Mouse (Mus musculus): ENCODE results near the gene Cyp20a1.

Cyp20a1 gene

GRCm38 (mm10) chr1:60342808-60343629, at the start of gene Cyp20a1:
Gene Cyp20a1, plus strand, starts transcription at chr1:60343323.
- DNase-seq (ENCODE audit: low spot score in 2 of 2): peak; percentile 84 to 92

GRCm38 (mm10) chr1:60293921-60294320, 49.2 kb upstream of the Cyp20a1 start:
- DNase-seq (ENCODE audit: low spot score in 2 of 2): no peak

- DNase-seq (ENCODE audit: low spot score in 2 of 2): peak in 1 of 2 experiments; percentile 25
These were observed 720 bp downstream of the Cyp20a1 start for GRCm38 (mm10) chr1:60343630-60344455.

DNA sequence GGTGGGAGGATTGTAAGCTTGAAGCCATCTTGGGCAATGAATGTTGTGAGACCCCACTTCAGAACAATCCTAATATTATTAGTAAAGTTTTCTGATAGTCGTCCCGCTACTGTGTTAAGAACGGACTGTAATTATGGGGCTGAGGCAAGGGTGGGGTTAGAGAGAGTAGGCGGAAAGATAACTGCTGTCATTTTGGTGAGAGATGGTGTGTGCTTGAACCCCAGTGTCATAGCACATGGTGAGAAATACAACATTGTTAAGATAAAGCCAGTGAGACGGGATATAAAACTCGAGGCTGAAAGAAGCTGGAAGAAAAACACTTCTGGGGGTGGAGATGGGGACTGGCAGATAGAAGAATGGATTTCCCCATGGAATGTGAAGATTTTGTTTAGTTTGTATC, 1.5 kb downstream of the Cyp20a1 start:
- peak in 1 of 2 experiments; percentile 17 for DNase-seq (ENCODE audit: low spot score in 2 of 2)

DNA sequence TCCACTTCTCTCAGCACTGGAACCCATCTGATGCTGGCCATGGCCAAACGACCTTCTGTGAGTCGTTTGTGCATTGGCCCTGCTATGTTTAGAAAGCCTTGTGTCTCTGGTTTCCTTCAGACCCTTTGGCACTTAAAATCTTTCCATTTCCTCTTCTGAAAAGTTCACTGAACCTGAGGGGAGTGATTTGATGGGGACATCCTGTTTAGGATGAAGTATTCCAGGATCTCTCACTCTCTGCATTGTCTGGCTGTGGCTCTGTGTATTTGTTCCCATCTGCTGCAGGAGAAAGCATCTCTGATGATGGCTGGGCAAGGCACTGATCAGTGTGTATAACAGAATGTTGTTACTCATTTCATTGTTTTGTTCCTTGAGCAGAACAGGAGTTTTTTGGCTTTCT, 2.6 kb downstream of the Cyp20a1 start:
- DNase-seq (ENCODE audit: low spot score in 2 of 2): peak in 1 of 2 experiments; percentile 24

DNA sequence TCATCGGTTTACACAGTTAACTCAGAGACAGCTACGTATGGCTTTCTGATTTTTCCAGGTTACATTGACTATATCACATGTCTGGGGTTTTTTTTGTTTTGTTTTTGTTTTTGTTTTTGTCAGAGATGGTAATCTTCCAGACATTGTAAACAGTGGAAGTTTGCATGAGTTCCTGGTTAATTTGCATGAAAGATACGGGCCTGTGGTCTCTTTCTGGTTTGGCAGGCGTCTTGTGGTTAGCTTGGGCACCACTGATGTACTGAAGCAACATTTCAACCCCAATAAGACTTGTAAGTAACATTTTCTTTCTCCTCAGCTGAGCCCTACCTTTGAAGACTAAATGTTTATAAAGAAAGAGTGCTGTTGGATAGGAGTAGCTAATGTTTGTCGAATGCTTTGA, 9.7 kb downstream of the Cyp20a1 start:
- DNase-seq (ENCODE audit: low spot score in 2 of 2): peak in 1 of 2 experiments; percentile 8

DNA sequence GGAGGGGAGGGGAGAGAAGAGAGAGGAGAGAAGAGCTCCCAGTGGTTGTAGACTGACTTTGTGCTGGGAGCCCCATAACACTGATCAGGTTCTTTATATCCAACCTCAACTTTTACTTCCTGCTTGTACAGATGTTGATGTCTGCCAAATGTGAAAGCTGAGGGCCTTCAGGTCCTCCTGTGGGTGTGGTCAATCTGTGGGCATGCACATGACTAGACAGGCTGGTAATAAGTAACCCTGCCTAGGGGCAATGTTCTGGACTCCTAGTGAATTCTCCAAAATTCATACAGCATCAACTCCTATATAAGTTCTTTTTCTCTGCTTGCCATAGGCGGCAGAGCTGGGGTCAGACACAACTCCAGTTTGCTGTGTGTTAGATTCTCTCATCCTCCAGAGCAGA, 18.5 kb downstream of the Cyp20a1 start:
- DNase-seq (ENCODE audit: low spot score in 2 of 2): no peak

DNA sequence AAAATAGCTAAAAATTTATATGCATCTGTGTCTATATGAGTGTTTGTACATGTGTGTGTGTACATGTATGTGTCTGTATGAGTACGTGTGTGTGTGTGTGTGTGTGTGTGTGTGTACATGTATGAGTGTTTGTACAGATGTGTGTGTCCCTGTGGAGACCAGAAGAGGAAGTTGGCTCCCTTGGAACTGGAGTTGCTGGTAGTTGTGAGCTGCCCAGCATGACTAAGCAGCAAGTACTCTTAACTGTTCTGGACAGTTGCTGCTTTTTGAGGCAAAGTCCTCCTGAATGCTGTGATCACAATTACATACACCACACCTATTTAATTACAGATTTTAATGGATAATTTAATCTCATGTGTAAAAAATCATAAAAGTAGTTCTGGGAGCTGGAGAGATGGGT, 33.4 kb downstream of the Cyp20a1 start:
- no peak for DNase-seq (ENCODE audit: low spot score in 2 of 2)

DNA sequence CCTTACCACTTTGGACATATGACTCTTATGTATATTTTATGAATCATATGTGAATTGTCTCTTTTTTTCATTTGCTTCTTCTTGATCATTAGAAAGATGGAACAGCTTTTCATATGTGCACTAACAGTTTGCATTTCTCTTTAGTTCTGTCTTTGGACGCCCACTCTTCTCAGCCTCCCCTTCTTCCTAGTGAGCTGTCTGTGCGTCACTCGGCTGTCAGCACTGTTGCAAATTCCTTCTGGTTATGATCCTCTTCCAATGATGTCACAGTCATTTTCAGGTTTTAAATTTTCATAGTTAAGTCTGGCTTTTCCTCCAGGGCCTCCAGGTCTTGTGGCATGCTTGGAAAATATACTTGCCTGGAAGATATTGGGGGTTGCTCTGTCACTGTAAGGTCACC, 38.8 kb downstream of the Cyp20a1 start:
- no peak for DNase-seq (ENCODE audit: low spot score in 2 of 2)

GRCm38 (mm10) chr1:60404848-60405247, 61.7 kb downstream of the Cyp20a1 start:
- DNase-seq (ENCODE audit: low spot score in 2 of 2): no peak

DNA sequence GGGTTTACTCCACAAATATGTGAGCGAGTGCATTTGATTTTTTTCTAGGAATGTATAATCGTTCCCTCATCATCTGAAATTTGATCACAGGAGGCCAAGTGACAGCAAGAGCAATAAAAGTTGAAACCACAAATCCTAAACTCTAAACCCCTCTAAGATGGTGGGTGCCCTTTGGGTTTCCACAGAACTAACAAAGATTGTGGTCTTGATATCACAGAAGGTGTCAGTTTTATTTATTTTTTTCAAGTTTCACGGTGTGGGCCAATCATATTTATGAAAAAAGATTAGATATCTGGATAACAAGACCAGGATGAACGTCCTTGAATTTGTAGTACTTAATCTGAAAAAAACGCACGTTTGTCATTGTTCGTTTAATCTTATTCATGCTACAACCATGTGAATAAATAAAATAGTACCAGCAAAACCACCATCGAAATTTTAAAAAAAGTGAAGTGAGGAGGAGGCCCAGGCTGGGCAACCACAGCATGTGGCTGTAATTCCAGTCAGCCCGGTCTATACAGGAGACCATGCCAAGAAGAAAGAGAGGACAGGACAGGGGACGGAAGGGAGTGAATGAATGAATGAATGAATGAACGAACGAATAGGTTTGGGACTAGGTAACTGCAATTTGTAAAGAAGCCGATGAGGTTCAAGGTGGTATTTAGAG, 65.5 kb downstream of the Cyp20a1 start:
- DNase-seq (ENCODE audit: low spot score in 2 of 2): no peak

DNA sequence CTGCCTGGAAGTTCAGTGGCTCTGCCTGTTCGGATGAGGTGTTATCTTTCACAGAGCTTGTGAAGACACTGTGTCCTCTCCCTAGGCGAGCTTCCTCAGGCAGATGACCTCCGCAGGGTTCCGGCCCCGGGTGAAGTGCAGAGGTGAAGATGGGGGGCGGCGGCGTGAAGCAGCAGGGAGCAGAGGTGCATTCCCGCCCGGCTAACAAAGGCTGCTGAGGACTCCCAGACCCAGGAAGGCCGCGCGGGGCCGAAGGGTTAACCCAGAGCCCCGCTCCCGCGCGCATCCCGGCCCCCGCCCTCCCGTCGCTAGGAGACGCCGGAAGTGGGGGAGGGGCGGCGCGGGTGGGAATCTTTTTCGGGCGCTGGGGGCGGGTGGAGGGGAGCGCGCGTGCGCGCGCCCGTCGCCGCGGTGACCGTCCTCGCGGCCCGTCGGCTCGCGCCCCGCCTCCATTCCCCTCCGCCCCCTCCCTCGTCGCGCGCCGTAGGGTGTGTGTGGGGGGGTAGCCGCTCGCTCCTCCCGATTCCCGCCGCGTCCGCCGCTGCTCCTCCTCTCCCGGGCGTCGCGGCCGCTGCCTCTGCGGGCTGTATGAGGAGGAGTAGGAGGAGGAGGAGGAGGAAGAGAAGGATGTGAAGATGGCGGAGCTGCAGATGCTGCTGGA, 66.2 kb downstream of the Cyp20a1 start, which contains the start of gene Abi2:
TSS of gene Abi2 (plus strand) at position 452 of the 661 bp plus-strand sequence.
- DNase-seq (ENCODE audit: low spot score in 2 of 2): peak; percentile 72 to 81

DNA sequence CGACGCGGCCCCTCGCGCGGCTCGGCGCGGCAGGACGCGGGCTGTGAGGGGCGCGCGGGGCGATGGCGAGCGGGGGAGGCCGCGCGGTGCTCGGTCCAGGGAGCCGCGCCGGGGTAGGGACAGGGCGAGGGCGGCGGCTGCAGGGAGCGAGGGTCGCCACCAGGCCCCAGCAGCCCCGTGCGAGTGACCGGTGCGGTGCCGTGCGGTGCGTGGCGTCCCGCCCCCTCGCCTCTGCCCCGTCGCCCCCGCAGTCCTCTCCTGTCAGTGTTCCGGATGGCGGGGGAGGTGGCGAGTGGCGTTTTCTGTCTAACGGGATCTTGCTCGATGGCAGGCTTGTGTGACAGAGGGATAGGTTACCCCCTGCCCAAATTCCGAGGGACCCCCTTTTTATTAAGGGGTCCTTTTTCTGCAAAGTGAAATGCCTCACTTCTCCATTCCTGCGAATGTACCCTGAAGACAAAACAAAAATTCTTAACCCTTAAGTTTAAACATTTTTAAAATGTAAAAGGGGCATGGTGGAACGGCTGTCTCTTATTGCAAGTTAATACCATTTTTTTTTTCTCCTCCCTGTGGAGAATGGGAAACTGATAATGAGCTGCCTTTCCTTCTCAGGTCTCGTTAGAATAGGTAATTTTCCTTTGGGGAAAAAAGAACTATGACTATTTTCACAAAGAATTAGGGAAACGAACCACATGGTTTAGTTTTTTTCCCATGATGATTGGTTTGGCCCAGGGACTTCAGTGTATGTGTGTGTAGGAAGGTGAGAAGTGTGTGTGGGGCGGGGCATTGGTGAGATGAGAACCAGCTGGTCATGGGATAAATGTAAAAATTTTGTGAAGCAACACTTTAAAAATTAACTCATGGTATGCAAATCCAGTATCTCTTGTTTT, 67.0 kb downstream of the Cyp20a1 start:
- DNase-seq (ENCODE audit: low spot score in 2 of 2): peak; percentile 16 to 67

- no peak for DNase-seq (ENCODE audit: low spot score in 2 of 2)
These were observed 73.6 kb downstream of the Cyp20a1 start for GRCm38 (mm10) chr1:60416724-60417123.

GRCm38 (mm10) chr1:60423882-60424281, 80.8 kb downstream of the Cyp20a1 start:
- DNase-seq (ENCODE audit: low spot score in 2 of 2): no peak

GRCm38 (mm10) chr1:60428341-60428740, 85.2 kb downstream of the Cyp20a1 start:
- DNase-seq (ENCODE audit: low spot score in 2 of 2): no peak

GRCm38 (mm10) chr1:60428932-60429331, 85.8 kb downstream of the Cyp20a1 start:
- peak in 1 of 2 experiments; percentile 63 for DNase-seq (ENCODE audit: low spot score in 2 of 2)

DNA sequence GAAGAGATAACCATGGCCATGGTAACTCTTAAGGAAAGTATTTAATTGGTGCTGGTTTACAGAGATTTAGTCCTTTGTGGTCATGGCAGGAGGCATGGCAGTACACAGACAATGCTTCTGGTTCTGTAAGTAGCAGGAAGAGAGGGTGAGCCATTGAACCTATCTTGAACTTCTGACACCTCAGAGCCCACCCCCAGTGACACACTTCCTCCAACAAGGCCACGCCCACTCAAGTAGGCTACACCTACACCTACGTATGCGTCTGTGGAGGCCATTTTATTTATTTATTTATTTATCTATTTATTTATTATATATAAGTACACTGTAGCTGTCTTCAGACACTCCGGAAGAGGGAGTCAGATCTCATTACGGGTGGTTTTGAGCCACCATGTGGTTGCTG, 88.4 kb downstream of the Cyp20a1 start:
- no peak for DNase-seq (ENCODE audit: low spot score in 2 of 2)

DNA sequence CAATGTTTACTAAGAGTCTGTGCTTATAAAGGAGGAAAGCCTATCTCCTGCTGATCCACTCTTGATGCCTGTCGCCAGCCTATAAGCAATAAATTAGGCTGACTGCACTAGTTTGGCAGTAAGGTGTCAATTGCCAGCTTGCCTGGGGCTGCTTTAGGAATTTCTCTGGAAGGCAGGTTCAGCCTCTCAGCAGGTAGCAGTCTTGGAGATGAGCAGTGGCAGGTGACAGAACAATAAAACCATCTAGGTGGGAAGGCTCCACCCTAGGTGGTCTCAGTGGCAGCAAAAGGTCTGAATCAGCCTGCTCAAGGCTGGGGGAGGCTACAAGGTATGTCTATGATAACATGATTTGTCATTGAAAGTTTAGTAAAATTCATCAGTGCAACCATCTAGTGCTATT, 89.4 kb downstream of the Cyp20a1 start:
- no peak for DNase-seq (ENCODE audit: low spot score in 2 of 2)
